Mouse (Mus musculus) neural tube, embryonic 10.5 days (tissue): ENCODE data around the gene Ttc38.
A peak's percentile ranks its signal among the peaks of the same experiment; 100 is the strongest.

ENCODE experiments used
- DNase-seq: peaks from one replicate; pipeline ENCODE4 v3.0.0-alpha.2; 2017; ENCODE audit warnings: low spot score; ENCODE audit errors: extremely low spot score

The Ttc38 gene

DNA sequence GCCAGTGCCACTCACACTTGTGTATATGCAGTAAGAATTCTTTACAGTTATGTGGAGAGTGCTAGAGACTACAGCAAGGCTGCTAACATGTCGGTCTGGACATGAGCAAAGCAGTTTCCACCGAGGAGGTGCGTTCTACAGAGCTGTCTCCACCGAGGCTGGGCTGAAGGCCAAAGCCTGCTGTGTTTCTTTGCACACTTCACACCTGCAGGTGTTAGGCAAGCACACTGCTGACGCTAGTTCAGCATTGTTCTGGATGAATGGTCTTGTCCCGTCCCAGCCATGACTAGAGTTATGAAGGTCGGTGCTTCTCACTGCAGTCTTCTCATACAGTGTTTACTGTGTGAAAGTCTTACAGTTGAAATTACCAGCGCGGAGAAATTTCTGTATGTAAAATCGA, 59.9 kb downstream of the Ttc38 start:
- DNase-seq = no peak

DNA sequence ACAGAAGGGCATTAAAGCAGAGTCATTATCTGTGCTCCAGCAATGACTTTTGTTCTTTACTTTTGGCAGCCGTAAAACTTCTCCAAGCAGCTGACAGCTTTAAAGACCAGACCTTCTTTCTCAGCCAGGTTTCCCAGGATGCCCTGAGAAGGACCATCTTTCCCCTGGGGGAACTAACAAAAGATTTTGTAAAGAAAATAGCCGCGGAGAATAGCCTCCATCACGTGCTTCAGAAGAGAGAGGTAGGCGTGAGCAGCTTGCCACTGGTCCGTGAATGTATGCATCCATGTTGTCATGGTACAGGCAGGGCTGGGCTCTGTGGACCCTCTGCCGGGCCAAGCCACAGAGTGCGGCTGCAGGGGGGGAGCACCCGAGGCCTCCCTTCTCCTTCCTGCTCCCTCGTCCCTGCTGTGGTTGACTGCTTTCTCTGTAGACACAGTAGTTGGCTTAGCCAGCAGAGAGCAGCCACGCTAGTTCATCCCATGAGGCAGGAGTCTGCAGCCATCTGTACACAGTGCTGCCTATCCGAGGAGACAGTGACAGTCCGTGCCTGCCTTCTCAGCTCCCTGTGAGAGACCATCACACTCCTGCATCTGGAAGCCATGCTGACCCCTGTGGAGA, 60.5 kb downstream of the Ttc38 start:
- no peak for DNase-seq

DNA sequence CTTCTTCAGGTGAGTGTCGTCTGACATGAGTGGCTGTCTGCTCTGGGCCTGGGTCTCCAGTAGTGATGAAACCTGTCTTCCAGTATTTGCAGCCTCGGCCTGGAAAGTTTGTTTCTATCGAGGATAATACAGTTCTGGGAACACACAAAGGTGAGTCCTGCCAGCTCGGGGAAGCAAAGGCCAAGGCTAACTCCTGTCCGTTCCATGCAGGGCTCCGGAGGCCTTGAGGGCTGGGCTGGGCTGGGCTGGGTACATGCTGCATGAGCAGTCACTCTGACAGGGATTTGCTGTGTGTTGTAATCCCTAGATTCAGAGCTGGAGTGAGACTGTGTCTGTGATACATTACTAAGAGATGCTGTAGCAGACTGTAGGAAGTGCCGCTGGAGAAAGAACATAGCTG, 61.8 kb downstream of the Ttc38 start:
- DNase-seq = no peak

- peak; percentile 87 for DNase-seq
These were observed 64.2 kb downstream of the Ttc38 start for GRCm38 (mm10) chr15:85896284-85896683.

- DNase-seq = no peak
These were observed 65.0 kb downstream of the Ttc38 start for GRCm38 (mm10) chr15:85897113-85897512.

GRCm38 (mm10) chr15:85899396-85899795, 67.3 kb downstream of the Ttc38 start:
- no peak for DNase-seq

GRCm38 (mm10) chr15:85900318-85900717, 68.2 kb downstream of the Ttc38 start:
- DNase-seq = no peak

DNA sequence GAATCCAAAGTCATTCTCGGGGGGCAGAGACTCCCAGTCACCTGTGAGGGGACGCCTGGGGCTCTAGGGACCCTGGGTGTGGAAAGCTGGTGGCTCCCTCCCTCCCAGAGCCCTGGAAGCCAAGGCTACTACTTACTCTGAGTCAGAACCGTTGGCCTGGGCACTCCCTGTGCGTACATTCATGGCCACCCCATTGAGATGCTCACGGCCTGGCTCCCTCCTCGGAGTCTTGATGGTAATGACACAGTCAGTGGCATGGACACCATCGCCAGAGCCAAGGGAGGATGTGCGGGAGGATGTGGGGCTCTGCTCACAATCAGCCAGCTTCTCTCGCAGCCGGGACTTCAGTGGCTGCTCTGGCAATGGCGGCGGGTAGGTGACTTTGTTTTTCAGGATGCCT, 68.7 kb downstream of the Ttc38 start:
- DNase-seq = no peak

DNA sequence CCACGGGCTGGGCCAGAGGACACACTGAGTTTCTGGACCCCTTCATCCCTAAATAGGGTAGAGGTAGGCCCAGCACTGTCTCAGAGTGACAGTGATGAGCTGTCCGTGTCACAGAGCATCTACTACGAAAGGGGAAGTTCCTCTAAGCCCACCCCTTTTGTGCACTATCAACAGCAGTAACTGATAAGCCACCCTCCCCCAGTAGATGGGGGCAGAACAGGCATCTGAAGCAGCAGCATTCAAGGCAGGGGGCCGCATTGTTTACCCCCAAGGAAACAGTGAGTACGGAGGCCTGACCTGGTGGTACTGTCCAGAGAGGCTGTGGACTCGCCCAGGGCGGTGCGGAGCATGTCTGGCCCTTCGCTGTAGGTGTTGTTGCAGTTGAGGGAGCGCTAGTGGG, 70.4 kb downstream of the Ttc38 start:
- DNase-seq = no peak

DNA sequence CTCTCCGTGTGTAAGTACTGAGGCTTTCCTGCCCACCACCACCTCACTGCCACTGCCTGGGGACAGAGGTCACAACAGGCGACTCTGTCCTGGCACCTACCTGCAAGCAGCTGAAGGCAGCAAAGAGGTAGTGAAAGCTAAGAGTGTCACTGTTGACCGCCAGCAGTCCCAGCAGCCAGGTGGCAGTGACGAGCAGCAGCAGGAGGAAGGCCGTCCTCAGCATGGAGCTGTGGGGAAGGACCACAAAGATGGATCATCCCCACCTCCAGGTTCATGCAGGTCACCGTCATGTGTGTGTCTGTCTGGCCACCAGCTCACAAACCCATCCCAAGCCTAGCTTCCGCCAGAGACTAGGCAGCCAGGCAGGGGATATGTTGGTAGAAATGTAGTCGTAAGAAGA, 71.7 kb downstream of the Ttc38 start:
- no peak for DNase-seq
